Mouse (Mus musculus) ES-CJ7 (cell line): ENCODE measurements around the gene Tagln3.
A peak's percentile ranks its signal among the peaks of the same experiment; 100 is the strongest.

Experiments used
- DNase-seq: peaks from one replicate; pipeline ENCODE4 v3.0.0; 2011; ENCODE audit warnings: low read depth, low spot score

Tagln3 gene

DNA sequence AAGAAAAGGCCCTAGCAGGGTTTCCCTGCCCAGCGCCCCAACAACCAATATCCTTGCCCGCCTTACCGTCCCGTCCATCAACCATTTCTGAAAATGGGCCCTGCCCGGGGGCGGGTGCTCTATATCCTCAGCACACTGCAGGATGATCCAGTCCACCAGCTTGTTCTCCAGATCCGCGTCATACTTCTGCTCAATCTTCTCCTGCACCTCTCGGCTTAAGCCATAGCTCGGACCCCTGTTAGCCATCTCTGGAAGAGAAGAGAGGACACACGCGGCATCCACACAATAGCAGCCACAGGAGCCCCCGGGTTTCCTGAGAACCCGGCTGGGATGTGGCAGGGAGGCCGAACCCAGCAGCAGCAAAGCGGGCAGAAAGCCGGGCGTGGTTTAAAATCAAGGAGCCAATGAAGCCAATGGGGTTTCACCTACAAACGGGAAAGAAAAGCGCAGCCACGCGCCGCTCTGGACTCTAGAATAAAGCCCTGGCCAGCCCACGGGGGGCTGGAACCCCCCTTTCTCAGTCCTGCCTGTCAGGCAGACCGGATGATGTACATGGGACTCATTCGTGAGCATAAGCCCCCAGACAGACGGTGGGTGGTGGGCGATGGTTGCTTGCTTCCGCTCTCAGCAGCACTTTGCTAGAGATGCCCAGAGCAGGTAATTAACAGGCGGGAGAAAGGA, at the start of gene Tagln3:
Tagln3 (minus strand) TSS at position 548 of the 681 bp plus-strand sequence.
- DNase-seq: no peak

DNA sequence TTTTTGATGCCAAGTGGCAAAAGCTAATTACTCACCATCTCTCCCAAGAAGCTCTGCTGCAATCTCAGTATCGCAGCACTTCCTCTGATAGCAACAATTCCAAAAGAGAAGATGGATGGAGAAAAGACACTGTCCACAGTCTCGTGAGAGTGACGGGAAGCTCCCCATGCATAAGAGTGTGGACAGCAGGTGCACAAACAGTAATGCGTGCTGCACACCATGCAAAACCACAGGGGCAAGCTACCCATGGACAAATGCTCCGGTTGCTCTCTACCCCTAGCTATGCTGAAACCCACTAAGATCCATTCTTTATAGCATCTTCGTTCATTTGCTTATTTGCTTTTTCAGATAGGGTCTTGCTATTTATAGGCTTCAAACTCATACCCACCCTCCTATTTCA, 46.5 kb upstream of the Tagln3 start:
- no peak for DNase-seq

DNA sequence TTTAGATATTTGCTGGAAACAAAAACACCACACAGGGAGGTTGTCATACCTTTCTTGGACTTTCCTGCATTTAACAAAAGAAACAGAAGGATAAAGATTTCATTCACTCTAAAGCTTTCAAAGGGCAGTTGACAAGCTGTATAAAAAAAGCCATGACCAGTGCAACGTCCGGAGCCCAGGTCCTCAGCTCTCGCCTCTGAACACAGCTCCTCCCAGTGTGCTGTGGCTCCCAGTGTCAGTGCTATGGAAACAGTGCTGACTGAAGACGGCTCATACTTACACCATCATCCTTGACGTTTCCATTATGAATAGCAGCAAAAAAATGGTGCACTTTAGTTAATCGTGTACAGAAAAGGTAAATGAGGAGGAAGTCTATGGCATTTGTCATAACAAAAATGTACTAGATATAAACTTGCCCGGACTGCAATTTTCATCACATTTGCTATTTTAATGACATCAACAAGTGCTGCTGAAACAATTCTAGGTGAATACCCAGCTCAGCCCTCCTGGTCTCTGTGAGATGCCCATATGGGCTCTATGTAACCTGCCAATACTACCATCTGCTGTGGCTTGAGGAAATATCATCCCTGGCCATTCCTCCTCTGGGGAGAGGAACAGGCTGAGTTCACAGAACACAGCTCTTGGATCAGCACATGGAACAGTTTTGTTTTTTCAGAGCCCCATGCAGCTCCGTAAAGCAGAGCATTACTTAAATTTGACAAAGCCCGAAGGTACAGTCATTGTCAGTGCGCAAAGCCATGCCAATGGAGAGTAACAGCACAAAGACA, 43.6 kb upstream of the Tagln3 start:
- no peak for DNase-seq

DNA sequence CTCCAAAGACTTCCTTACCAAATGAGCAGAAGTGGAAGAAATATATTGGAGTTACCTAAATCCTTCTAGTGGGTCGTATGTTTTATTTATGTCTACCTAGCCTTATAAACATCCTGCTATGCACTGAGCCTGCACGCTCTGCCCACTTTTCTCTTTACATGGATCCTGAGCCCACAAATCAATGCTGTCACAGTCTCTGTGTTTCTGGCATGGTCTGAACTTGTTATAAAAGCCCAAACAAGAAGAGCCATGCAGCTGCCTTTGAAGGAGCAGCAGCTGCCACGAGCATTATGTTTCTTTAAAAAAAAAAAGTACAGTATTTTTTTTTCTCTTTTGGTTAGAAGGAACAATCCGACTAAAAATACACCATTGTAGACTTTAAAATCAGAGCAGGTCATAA, 43.0 kb upstream of the Tagln3 start:
- DNase-seq: no peak

DNA sequence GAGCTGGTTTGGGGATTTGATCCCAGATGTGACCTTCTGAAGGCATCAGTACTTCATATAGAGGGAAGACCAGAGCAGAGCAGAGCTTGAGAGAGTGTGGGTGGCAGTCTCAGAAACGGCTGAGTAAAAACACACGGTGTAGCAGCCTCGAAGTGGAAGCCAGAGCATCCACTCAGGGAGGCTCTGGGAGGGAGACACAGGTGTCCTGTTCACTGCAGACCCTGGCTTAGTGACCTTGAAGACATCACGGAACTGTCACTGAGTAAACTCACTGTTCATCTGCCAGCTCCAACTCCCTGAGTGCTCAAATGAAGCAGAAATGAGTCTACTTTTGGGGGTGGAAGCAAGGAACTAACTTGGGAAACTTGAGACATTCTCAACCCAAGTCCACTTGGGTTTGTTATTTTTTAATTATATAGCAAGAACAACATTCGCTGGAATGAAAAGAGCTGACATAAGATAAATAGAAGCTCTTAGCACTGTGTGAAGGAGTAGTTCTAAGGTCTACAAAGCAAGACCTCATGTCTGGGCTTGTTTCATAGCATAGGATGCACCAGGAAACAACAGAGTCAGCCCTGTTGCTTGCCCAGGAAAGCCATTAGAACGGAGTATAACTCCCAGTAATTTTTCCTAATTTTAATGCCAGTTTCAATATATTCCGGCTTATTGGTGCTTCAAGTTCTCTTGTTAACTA, 41.5 kb upstream of the Tagln3 start:
- DNase-seq: no peak

DNA sequence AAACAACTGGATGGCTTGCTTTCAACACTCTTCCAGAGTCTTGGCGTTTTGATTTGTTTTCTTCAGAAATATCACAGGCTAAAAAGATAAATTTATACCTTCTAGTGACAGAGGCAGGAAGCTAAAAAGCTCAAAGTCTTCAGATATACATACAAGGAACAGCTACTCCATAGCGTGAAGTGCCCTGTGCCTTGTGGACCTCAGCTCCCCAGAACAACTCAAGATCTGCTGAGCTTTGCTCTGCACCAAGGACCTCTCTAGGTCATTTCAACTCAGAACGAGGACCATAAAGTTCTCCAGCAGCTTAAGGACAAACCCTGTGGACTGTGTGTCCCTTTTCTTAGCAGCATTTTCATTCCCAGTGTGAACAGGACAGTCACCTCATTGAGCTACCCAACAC, 40.7 kb upstream of the Tagln3 start:
- no peak for DNase-seq

DNA sequence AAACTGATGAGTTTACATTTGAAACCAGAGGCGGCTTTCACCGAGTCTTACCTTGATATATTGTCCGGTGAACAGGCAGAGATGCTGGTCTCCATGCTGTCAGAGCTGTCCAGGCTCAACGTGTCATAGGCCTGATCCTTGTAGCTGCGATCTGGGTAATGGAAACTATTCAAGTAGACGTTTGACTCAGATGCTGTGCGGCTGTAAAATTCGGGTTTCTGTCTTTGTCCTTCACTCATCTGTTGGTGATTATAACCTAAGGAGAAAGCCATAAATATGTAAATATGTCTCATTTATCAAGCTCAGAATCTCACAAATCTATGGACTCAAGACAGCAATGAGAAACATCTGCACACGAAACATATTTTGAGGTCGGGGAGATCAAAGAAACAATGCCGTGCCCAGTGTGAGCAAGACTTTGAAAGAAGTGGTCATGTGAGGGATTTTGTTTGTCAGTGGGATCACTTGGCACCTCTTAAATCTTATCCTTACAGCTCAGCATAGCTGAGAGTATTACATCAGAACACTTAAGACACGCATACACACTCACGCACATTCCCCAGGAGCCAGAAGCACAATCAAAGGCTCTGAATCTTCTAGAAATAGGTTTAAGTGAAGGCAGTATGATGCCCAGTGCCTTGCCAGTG, 38.6 kb upstream of the Tagln3 start:
- no peak for DNase-seq

DNA sequence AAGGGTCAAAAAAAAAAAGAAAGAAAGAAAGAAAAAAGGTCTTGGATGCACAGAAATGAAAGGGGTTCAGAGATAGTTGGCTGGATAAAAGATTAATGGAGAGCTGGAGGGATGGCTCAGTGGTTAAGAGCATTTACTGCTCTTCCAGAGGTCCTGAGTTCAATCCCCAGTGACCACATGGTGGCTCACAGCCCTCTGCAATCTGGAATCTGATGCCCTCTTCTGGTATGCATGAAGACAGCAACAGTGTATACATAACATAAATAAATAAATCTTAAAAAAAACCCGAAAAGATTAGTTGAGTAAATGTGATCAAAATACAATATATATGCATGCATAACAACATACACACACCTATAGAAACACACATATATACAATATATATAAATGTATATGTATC, 37.0 kb upstream of the Tagln3 start:
- DNase-seq: peak; percentile 49

DNA sequence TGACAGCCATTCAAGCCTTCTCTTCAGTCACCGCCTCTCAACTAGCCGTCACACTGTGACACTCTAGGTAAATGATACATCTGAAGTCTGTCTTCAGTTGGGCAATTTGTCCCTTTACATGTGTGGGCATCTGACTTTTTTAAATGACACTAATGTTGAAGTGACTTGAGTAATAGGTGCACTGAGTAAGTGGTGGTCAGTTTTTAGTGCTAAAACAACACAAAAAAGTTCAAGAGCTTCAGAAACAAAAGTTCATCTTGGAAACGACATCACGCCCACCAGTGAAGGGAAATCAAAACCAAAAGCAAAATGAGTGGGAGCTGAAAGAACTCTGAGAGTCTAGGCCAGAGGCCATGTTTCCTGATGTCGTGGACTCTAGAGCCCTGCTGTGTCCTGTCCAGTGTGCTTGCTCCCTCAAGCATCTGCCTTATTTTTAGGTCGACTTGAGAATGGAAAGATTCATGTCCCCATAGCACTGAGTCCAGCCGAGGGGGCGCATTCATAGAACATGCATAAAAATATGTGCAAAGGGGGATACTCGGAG, 34.4 kb upstream of the Tagln3 start:
- DNase-seq: no peak

DNA sequence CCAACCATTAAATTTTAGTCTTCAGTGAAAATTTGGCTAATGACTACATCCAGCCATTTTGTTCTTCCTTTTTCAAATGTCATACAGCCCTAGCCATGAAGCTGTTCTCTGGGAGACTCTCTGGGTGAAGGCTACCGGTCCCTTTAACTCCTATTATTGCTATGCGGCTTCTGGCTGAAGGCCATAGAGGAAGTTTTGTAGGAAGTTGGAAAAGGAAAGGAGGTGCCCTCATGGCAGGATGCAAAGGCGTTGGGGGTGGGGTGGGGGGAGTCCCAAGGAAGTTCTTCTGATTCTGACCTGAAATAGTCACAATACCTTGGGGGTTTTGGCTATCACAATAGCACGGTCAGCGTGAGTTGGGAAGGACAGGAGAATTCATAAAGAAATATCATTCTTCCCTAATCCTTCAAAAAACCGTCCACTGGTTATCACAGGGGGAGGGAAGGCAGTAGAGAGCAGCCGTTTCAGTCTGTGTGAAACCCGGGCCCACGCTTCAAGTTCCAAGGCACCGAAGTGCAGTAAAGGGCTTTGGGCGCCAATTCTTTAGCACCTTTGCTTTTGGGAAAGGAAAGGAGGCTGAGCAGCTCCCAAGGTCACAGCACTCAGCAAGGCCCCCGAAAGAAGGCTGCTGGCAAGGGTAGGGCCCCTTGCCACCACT, 33.1 kb upstream of the Tagln3 start:
- DNase-seq: no peak

DNA sequence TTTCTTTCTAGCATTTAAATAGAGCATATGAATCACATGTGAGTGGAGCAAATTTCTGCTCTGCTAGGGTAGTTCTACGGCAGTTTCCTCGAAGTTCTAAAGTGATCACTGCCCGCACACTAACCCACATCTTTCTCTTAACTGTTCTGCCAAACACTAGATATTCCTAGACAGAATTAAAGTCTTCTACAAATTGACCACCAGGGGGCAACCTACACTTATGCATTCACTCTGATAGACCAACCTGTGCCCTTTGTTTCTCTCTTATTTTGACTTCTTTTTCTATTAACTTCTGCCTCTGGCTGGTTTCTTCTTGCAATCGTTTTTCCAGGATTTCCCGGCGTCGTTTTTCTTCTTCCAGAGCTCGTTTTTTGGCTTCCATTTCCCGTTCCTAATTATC, 32.4 kb upstream of the Tagln3 start:
- peak; percentile 70 for DNase-seq

DNA sequence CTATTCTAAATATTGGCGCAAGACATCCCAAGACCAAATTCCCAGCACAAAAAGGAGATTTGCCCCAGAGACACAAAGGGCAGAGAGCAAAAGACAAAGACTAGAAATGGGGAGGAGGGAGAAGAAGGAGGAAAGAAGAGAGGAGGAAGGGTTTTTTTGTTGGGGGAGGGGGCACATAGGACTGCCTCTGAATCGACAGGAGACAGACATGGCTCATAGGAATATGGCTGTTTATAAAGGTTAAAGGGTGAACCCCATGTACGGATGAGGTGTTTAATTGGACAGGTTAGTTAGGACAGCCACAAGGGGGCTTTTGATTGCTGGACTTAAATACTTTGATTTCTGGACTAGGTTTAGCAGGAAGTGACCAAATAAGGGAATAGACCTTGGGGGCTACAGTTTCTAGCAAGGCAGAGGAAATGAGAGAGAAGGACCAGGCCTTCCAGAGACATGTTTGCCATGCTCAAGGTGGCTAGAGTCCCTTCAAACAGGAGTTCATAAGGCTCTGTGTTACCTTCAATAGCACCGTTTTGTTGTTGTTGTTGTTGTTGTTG, 19.3 kb upstream of the Tagln3 start:
- DNase-seq: peak; percentile 50

DNA sequence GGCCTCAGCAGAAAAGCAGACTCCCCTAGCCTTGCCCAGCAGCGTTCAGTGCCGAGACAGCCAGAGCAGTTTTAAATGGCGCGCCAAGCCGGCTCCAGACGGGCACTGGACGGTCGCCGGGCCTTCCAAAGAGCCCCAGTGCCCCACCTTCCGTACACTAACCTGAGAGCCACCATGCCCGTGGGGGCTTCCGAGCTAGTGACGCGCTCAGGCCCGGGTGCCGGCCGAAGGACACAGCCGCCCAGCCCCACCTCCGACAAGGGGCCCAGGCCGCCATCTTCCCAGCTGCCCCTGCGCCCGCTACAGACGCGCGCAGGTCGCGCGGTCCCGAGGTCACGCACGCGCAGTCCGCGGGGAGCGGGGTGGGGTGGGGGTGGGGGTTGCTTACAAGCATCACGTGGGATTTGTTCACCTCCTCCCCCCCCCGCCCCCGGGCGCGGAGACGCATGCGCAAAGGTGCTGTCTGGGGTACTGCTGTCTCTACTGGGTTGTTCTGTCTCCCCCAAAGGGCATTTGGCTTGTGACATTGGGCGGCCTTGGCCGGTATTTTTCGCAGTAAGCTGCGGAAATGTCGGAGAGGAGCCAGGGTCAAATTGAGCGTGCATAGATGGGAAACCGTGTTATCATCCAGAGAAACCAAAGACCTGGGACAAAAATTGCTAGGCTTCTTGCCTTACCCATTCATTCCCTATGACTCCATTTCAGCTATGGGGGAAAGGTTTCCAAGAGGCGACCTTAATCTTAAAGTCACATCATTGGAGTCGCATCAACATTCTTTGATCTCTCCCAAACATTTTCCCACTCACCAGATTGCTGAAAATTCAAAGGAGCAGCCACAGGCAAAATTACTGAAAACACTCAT, 18.4 kb upstream of the Tagln3 start, which contains the start of gene Abhd10:
Abhd10 (minus strand) TSS at position 341 of the 862 bp plus-strand sequence.
- DNase-seq: peak; percentile 94

DNA sequence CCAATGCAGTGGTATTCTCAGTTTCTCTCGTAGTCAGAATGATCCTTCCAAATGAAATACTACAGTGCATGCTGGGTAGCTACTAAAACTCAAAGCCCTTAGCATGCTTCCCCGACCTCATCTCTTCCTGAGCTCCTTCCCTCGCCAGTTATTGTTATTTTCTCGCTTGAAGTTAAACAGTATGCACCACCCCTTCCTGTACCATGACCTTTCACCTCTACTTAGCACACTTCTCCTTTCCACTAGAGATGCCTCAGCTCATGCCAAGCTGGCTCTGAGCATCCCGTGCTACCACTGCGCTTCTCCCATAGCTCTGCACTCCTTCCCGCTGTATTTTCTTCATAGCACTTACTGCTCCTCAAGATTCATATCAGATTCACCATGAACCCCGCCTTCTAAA, 13.5 kb upstream of the Tagln3 start:
- DNase-seq: no peak

DNA sequence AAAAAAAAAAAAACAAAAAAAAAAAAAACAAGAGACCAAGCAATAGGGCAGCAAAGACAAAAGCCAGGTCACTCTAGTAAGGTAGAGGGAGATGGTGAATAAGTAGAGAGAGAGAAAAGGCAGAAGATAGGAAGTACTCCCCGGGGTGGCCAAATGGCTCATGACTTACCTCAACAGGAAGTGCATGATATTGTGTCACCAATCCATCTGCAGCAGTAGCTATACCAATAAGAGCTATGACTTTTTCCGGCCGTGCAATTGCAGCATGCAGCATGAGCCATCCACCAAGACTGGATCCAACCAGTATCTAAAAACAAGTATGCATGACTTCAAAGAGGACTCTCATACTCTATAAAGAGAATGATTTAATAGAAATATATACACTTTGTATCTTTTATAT, 12.3 kb upstream of the Tagln3 start:
- DNase-seq: no peak

DNA sequence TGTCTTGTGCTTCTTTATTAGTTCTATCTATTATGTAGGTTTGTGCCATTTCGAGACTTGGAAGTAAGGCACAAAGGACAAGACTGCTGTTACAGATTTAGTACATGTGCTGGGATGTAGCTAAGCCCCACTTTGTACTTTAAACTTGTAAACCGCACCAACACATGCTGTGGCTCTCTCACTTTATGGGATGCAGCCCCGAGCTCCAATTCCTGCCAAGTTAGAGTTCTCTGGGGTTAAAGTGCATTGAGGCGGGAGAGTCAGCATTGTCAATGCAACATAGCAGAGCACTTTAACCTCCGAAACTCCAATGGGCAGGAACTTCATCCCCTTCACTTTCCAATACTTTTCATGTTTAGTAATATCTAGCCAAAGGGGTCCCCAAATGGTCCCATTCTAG, 4.8 kb upstream of the Tagln3 start:
- DNase-seq: no peak

DNA sequence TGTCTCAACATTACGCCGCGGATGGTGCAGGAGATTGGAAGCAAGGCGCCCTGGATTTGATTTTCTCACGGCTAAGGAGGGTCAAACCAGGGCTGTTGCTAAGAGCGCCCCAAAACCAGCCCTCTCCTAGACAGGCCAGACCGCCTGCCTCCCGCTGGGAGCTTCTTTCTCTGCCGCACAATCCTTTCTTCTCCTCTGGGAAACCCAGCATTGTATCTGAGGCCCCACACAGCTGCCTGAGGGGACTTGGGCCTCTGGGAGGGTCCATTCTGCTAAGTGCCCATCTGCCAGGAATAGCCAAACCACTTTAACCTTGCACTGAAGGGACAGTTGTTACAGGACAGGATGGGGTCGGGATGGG, 314 bp upstream of the Tagln3 start:
- peak; percentile 69 for DNase-seq

DNA sequence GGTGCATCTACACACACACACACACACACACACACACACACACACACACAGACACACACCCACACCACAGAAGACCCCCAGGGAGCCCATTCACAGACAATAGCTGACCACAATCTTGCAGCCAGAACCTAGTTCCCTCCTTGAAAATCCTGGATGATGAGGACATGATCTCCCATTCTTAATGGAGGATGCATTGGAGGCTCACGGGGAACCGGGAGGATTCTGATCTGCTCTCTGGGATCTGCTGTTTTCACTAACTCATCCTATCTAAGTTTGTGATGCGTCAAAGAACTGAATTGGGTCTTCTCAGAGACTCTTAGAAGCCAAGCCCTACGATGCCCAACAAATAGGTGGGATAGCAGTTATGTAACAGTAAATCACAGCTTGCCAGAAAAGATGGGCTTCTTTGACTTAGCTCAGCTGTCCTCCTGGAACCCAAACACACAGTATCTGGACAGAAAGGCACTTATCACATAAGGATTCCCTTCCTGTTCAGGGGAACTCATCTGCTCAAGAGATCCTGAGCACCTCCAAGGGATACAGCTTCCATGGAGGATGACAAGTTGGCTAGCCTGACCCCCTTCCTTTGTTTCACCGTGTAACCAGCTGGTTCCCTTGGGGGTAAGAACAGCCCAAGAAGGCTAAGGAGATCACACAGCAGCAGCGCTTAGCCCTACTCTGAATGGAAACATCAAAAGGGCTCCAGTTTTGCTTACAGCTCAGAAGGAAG, 1.1 kb downstream of the Tagln3 start:
- no peak for DNase-seq

DNA sequence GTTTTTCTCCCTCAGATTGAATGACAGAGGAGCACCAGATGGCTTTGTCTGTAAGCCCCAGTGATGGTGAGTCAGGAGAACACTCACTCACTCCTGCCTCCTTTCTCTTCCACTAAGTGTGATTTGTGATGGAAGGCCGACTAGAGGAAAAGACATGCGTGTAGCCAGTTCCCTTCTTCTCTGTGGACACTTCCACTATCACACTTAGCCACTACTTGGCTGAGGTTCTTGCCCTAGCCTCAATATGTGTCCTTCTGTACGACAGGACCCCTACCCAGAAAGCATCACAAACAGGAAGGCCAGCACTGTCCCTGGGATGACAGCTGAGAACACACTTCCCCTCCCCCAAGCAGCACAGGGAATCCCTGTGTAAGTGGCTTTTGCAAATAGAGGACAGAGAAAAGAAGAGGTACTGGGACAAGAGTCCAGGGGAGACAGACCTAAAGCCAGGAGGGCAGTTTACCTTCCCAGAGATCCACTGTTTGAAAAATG, 1.9 kb downstream of the Tagln3 start:
- DNase-seq: no peak
